Mouse (Mus musculus) layer of hippocampus, adult 8-10 months (tissue): ENCODE measurements around the gene Gm11020. TPM values are rescaled to one million over a fixed set of nuclear protein-coding genes. Genes with fewer than 3 reads are reported as not detected.
"Not testable (repeated sequence)": the region's sequence is repeated elsewhere in the genome, so short reads cannot be mapped to it uniquely, and the experiment has no call there.

Experiments used
- DNase-seq, 2 experiments: peaks; one replicate each; pipeline ENCODE4 v3.0.0; 2022; ENCODE audit warnings: low spot score in 2 of 2
- total RNA-seq, 4 experiments: library from RNA; stranded (reverse); gene quantifications; 2 replicates each; pipeline ENCODE4 v1.2.4; 2022

Gm11020 gene
- total RNA-seq = not detected

DNA sequence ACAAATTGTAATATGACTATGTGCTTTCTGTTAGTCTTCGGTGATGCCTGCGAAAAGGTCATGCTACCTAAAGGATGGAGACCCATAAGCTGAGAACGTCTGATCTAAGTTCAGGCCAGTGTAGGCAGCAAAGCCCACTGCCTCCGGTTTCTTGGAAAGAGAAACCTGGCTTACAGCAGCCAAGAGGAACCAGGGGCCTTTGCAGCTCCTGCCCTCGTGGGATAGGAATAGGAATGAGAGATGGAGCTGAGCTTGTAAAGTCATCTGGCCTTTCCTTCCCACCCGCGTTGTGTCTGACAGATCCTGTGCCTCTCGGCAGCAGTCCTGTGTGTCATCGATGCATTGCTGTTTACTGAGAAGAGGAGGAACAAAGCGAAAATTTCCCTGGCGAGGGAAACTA lies at the start of gene Gm11020:
Gene Gm11020 (plus strand): TSS at position 301 of the 400 bp plus-strand sequence.
- DNase-seq = not testable (repeated sequence)

GRCm38 (mm10) chr8:104293081-104293480 lies 28.3 kb upstream of the Gm11020 start, which contains the start of gene Cmtm2a:
Gene Cmtm2a (minus strand): TSS chr8:104293181.
- not testable (repeated sequence) for DNase-seq

GRCm38 (mm10) chr8:104294396-104294795 lies 27.0 kb upstream of the Gm11020 start:
- no peak for DNase-seq

DNA sequence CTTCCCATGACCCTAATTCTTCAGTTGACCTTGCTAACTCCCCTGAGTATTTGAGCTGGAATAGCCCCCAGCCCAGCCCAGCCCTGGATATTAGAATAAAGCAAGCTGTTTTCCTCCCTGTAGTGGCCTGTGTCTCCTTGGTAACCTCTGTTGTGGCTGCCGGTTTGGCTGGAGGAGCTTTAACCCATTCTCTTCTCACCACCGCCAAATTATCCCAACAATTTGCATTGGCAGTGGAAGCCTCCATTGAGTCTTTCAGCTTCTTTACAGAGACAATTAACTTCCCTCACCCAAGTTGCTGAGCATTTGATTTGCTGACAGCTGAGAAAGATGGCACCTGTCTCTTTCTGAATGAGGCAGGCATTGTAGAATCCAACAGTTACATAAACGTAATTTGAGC lies 19.8 kb upstream of the Gm11020 start:
- peak; percentile 7 to 9 for DNase-seq

DNA sequence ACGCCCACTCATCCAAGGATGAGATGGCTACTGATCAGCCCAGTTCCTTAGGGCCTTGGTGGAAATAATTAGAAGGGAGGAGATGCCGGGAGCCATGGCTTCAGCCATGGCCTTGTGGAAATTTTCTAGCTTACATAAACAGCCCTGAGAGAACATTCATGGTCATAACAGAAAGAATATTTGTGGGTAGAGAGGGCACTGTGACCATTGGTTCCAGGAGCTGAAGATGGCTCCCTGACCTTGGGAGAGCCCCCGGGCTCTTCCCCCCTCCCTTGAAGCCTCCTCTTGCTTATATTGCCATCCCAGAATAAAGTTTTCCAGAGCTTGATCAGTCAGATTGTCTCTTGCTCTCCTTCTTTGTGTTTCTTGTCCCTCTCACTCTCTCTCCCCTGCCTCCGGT lies 18.8 kb upstream of the Gm11020 start:
- DNase-seq = not testable (repeated sequence)

- no peak for DNase-seq
These were observed 16.4 kb upstream of the Gm11020 start for GRCm38 (mm10) chr8:104304962-104305361.

GRCm38 (mm10) chr8:104308341-104308740 lies 13.0 kb upstream of the Gm11020 start:
- DNase-seq = not testable (repeated sequence)

DNA sequence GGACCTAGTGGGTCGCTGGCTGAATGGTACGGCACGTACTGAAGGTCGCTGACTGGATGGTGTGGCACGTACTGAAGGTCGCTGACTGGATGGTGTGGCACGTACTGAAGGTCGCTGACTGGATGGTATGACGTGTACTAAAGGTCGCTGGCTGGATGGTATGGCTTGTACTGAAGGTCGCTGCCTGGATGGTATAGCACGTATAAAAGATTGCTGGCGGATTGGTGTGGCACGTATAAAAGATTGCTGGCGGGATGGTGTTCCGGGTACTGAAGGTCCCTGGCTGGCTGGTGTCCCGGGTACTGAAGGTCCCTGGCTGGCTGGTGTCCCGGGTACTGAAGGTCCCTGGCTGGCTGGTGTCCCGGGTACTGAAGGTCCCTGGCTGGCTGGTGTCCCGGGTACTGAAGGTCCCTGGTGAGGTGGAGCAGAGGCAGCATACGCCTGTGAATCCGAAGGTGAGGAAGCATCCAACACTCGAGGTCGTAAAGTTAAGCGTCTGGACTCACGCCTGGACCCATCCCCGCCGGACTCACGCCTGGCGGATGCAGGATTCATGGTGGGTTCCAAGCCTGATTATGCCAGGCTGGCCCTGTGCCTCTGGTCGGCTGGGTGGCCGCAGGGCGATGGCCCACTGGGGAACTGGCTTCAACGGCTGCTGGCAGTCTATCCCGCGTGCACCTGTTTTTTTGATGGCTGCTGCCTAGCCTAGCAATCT lies 11.8 kb upstream of the Gm11020 start, which contains the start of the genes Gm45711 and Cmtm1:
Gene Gm45711 (minus strand): TSS at position 641 of the 715 bp plus-strand sequence.
Gene Cmtm1 (minus strand): TSS at position 705 of the 715 bp plus-strand sequence.
- DNase-seq = peak in 1 of 2 experiments; percentile 10

- DNase-seq = not testable (repeated sequence)
These were observed 9.3 kb upstream of the Gm11020 start for GRCm38 (mm10) chr8:104312023-104312422.

GRCm38 (mm10) chr8:104313311-104313710 lies 8.1 kb upstream of the Gm11020 start:
- no peak for DNase-seq

GRCm38 (mm10) chr8:104321930-104322329 lies 563 bp downstream of the Gm11020 start, which contains the start of gene Cmtm2b:
Gene Cmtm2b (plus strand): TSS chr8:104322230.
- DNase-seq = not testable (repeated sequence)

DNA sequence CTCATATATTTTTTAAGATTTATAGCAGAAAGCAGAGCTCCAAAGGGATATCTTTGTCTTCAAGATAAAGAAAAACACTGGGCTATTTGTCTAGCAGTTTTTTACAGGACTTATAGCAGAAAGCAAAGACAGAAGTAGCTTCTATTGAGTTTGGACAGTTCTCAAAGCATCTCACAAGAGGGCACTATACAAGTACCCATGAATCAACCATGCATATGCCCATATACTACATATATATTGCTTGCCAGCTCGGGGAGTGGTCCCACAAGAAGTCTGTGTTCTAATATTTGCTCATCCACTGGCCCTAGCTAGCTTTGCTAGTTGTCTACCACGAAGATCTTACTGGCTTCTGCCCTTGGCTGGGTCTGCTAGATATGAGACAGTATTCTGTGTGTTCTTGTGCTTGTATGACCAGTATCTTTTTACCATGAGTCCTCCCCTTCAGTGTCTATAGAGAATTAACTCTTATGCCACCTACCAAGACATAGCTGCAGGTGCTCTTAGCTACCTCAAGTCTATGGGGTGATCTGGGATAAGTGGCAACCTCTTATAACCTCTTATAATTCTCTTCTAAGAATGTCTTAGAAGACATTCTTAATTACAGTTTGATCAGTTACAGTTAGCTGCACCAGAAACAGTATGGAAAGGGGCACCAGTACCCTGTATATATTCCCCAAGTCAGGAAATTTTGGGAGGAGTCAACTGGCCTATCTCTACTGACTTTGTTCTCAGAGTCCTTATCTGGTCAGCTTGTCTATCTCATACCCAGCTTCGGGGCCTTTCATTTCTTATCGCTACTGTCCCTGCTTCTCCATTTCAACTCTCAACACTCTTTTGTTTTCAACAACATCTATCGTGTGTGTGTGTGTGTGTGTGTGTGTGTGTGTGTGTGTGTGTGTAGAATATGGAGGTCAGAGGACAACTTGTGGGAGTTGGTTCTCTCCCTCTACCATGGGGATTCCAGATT lies 11.6 kb downstream of the Gm11020 start:
- no peak for DNase-seq

- no peak for DNase-seq
These were observed 12.4 kb downstream of the Gm11020 start for GRCm38 (mm10) chr8:104333786-104334185.

DNA sequence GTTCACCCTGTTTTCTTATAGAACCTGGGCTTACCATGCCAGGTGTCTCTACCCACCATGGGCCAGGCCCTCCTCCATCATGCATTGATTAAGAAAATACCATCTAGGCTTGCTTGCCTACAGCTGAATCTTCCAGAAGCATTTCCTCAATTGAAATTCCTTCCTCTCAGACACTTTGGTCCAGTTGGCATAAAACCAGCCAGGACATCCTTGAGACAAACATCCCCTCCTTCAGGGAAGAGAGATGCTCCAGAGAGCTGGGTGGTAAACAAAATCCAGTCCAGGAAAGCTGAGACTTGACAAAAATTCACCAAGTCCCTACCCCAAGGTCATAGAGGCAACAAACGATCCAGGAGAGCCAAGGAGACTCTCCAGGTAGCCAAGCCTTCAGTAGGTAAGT lies 12.8 kb downstream of the Gm11020 start:
- no peak for DNase-seq

DNA sequence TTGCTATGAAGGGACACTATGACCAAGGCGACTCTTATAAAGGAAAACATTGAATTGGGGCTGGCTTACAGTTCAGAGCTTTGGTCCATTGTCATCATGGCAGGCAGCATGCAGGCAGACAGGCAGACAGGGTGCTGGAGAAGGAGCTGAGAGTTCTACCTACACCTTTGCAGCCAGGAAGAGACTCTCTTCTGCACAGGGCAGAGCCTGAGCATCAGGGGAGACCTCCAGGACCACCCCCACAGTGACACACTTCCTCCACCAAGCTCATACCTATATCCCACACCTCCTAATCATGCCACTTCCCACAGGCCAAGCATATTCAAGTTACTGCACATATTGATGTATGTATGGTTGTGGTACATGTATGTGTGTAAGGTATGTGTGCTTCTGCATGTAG lies 15.4 kb downstream of the Gm11020 start:
- no peak for DNase-seq

DNA sequence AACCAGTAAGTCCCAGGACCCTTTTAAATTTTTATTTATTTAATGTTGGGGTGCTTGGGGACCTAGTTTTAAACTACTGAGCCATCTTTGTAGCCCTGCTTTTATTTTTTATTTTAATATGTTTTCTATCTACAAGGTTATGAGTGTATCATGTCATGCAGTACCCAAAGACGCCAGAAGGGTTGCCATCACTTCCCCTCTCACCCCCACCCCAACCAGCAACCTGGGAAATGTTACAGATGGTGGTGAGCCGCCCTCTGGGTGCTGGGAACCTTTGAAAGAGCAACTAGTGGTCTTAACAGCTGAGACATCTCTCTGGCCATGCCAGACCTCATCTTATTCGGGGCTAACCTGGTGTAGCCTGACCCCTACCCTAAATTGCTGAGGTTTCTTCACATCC lies 16.5 kb downstream of the Gm11020 start:
- no peak for DNase-seq

- DNase-seq = no peak
These were observed 18.0 kb downstream of the Gm11020 start, which contains the start of gene Cmtm3 for GRCm38 (mm10) chr8:104339229-104339982. Gene Cmtm3 (plus strand): TSS chr8:104339410.

DNA sequence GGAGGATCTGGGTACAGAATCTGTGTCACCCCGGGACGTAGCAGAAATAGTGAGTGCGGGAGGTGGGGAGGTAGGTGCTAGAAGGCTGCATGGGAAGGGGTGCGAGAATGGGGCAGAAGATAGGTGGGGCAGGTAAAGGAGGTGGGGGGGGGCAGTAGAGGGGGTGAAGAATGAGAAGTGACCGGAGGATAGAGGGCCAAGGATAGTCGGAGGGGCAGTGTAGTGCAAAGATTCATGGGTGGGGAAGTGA lies 18.5 kb downstream of the Gm11020 start:
- no peak for DNase-seq

DNA sequence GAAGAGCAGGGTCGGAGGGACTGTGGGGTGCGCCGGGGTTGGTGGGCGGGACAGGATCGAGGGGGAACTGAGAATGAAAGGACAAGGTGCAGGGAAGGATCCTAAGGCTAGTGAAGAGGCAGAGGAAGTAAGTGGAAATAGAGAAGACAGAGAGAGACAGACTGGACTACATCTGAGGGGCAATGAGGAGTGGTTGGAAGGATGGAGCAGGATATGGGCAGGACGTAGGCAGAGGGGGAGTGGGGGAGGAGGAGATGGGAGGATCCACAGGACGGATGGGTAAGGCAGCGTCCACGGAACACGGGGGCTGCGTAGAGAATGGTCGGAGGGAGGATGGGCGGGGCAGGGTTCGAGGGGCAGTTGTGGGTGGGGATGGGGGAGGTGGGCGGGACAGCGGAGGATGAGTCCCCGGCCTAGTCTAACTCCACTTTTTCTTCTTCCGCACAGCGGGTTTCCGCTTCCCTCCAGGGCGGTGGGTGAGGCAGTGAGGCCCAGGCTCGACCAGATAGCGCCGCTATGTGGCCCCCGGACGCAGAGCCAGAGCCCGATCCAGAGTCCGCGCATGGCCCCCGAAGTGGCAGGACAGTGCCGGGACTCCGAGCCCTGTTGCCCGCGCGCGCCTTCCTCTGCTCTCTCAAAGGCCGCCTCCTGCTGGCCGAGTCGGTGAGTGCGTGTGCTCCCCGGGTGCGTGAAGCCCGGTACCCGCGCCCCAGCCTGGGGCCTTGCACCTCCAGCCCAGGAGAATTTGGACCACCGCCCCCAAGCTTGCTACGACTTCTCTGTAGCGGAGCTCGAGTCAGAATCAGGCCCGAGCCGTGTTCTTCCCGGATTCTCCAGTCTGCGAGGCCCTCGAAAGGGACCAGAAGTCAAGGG lies 19.1 kb downstream of the Gm11020 start:
- DNase-seq = peak; percentile 50 to 62

- no peak for DNase-seq
These were observed 19.8 kb downstream of the Gm11020 start for GRCm38 (mm10) chr8:104341106-104341561.
